Mouse (Mus musculus) left cerebral cortex, postnatal 10 days (tissue): Measurements from ENCODE around the gene Adat3. TPM values are rescaled to one million over a fixed set of nuclear protein-coding genes. Genes with fewer than 3 reads are reported as not detected.
A peak's percentile ranks its signal among the peaks of the same experiment; 100 is the strongest.
"Not testable (repeated sequence)": the region's sequence is repeated elsewhere in the genome, so short reads cannot be mapped to it uniquely, and the experiment has no call there.

Experiments
- DNase-seq, 2 experiments: peaks; one replicate each; pipeline ENCODE4 v3.0.0; 2021 to 2022; ENCODE audit warnings: low spot score in 2 of 2, mixed read lengths in 1 of 2; ENCODE audit errors: extremely low spot score in 1 of 2
- intact Hi-C: fragments of 180-260 bp; cut with DNase I; formaldehyde crosslinking; loops from one replicate; pipeline ENCODE4 v1.15.1; 2025
- microRNA-seq: library from miRNA; unstranded; fragments of <30 nt; microRNA quantifications from one replicate; pipeline ENCODE4 v1.2.0, GENCODE M21; 2022
- total RNA-seq, 2 experiments: library from RNA; stranded (reverse); gene quantifications; 2 replicates each; pipeline ENCODE4 v1.2.3; 2021

Adat3 gene
- total RNA-seq, 2 experiments from 2014 or later: 4.3 TPM

DNA sequence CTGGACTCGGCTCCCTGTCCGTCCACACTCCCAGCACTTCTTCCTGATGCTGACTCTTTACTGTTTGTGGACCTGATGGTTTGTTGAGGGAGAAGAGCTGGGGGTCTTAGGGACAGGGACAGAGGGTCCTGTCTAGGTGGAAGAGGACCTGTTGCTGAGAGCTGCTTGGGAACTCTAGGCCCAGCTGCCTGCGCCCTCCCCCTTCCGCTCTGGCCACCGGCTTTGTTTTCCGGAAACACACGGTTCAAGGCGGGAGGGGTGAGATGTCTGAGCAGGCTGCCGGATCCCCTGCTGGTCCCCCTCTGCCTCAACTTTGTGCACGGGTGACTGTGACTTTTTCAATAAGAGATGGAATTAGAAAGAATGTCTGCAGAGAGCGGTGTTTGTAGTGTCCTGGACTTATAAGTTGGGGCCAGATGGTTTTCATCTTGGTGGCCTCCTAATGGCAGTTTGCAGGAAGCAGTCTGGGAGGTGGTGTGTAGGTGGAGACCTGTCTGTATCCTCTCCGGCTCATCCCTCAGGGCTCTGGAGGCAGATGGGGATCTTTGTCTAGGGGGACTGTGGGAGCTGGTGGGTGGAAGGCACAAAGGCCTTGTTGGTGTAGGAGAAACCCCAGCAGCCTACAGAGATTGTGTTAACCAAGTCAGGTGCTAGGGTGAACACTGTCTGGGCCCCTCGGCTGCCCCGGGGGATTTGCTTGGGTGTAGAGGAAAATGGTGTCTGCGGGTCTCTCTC, 20.9 kb downstream of the Adat3 start:
- intact Hi-C loops: no loop called here
- DNase-seq: peak in 1 of 2 experiments; percentile 90

DNA sequence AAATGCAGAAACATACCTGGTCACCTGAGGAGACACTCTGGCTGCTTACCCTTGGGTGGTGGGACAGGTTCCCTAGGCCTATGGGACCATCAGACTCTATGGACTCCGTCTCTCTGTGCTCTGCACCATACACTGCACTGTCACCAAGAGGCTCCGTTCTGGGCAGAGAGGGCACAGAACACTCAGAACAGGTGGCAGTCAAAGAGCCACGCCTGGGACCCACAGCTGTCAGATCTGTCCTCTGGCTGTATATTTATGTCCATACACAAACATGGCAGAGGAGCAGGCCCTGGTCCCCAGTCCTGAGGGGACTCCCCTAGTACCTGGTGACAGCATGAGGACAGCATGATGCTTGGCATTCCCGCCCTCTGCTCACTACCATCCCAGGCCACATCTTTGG, 23.1 kb downstream of the Adat3 start:
- DNase-seq: no peak
- intact Hi-C loops: no loop called here

DNA sequence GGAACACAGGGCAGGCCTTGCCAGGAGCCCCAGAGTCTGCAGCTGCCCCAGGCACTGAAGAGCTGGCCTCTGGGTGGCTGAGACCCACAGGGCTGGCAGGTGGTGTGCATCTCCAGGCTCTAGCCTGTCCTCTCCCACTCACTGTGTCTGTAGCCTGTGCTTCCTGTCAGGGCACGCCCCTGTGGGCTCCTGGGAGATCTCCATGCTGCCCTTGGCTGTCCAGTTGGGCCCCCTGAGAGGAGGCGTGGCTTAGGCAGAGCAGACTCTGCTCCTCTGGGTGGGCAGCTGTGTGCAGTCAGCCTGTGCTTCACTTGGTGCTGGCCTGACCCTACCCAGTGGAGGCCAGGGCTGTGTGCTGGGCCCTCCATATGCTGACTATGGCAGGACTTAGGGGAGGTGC, 25.0 kb downstream of the Adat3 start:
- intact Hi-C loops: no loop called here
- DNase-seq: peak in 1 of 2 experiments; percentile 74

DNA sequence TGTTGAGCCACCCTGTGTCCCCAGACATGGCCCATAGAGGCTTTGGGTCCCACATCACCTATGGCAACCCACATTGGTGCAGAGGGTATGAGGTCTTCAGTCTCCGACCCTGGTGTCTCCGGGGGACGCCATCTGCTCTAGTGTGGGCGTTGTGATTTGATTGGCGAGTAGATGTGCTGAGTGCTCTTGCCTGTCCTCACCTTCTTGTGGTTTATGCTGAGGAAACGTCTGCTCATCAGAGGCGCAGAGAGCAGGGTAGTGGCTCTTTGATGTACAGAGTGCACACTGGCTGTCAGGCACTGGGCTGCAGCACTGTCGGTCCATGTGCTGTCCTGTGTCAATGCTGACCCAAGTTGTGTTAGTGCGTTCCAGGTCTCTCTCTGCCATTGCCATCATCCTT, 26.2 kb downstream of the Adat3 start:
- DNase-seq: no peak
- intact Hi-C loops: no loop called here

DNA sequence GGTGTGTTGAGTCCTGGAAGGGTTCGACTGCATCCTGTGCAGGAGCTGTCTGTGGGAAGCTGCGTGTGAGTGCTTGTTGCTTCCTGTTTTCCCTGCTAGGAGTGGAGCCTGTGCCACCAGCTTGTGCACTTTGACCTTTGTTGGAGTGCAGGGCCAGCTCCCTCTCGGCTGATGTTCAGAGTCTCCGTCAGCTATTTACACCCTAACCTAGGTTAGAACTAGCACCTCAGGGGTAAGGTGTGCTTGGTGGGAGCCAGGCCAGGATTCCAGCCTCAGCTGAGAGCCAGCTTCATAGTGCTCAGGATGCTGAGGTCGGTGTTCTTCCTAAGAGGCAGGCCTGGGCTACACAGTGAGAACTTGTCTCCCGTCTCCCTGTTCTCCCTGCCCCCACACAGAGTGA, 32.7 kb downstream of the Adat3 start:
- DNase-seq: no peak
- intact Hi-C loops: no loop called here

DNA sequence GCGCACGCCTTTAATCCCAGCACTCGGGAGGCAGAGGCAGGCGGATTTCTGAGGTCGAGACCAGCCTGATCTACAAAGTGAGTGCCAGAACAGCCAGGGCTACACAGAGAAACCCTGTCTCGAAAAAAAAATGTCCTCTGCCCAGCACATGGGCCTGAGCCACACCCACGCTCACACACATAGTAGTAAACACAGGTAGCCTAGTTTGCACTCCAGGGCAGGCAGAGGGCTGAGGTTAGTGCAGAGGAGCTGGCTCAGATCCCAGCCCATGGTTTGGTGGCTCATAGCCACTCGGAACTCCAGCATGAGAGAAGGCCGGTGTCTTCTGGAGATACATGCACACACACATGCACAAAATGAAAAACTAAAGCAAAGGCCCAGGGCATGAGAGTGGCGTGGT, 44.3 kb downstream of the Adat3 start:
- intact Hi-C loops: no loop called here
- peak in 1 of 2 experiments; percentile 23 for DNase-seq

DNA sequence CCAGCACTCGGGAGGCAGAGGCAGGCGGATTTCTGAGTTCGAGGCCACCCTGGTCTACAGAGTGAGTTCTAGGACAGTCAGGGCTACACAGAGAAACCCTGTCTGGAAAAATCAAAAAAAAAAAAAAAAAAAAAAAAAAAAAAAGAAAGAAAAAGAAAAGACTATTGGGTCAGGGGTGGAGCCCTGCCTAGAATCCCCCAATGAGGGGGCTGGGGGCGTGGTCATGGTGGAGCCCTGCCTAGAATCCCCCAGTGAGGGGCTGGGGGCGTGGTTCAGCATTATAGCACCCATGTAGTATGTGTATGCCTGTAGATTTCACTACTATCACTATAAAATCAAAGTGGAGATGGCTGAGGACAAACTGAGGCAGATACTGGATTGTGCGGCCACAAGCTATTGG, 47.2 kb downstream of the Adat3 start:
- DNase-seq, intact Hi-C loops: not testable (repeated sequence)

DNA sequence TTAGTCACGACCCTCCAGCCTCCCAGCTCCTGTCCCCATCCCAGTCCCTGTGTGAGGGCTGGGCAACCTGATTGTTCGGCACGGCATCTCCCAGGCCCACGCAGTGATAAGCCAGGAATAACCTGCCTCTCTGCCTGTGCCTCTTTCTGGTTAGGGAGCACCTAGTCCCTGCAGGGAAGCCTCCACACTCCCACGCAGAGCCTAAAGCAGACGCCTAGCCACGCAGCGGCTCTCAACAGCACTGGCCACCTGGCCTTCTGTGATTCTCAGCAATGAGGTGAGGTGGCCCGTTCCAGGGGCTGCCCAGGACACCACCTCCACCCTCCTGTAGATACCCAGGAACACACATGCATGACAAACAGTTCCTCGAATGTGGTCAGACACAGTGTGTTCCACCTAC, 47.7 kb downstream of the Adat3 start:
- intact Hi-C loops: no loop called here
- DNase-seq: no peak

DNA sequence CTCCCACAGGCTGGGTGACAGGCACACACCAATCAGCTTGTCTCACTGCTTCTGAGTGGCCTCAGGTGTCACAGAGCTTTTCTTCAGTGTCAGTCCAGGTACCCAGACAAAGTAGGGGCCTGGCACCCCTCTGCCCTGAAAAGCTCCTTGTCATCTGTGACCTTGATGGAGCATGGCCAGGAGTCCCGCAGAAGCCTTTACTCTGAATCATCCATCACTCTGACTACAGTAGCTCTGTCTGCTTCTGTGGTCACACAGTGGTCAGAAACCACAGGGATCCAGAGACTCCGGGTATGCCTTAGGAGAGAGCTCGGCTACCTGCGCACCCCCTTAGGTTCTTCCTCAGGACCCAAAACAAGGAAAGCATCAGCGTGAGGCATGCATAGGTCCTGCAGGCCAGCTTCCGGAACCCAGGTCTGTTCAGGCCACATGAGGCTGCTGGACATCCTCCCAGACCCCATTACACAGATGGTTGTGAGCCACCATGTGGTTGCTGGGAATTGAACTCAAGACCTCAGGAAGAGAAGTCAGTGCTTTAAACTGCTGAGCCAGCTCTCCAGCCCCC, 50.6 kb downstream of the Adat3 start:
- no peak for DNase-seq
- intact Hi-C loops: no loop called here

DNA sequence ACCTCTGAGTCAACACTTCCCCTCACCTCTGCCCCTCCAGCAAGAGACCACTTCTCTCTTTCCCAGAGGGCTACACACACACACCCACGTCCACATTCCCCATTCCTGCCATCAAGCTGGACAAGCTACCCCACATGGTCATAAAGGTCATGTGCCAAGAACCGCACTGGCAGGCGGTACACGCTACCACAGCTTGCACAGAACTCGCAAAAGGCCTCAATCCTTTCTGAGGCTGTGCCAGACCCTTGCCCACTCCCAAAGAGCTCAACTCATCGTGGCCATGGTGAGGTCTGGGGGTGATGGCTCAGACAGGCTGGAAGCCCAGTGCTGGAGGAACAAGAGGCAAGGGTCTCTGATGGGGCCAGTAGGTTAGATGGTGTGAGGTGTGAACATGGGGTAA, 52.2 kb downstream of the Adat3 start:
- no peak for DNase-seq
- intact Hi-C loops: no loop called here

DNA sequence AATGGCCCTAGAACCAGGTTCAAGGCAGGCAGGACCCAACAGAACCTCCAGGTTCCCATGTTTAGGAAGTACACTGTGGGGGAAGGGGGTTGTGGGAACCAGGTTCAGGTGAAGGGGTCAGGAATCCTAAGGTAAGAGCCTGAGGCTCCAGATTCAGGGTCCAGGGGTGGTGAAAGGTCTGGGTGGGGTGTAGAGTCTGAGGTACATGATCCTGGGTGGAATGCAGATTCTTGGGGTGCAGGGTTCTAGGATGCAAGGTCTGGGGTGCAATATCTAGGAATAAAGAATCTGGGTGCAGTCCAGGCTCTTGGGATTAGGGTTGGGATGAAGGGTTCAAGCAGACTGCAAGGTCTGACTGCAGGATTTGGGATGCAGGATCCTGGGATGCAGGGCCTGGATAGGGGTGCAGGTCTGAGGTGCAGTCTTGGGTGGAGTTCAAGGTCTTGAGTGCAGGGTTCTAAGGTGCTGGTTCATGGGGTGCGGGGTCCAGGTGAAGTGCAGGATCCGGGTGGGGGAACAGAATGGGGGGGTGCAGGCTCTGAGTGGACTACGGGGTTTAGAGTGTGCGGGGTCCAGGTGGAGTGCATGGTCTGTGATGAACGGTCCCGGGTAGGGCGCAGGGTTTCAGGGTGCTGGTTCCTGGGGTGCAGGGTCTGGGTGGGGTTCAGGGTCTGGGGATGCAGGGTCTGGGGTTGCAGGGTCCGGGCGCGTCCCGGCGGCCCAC, 52.9 kb downstream of the Adat3 start:
- intact Hi-C loops: no loop called here

DNA sequence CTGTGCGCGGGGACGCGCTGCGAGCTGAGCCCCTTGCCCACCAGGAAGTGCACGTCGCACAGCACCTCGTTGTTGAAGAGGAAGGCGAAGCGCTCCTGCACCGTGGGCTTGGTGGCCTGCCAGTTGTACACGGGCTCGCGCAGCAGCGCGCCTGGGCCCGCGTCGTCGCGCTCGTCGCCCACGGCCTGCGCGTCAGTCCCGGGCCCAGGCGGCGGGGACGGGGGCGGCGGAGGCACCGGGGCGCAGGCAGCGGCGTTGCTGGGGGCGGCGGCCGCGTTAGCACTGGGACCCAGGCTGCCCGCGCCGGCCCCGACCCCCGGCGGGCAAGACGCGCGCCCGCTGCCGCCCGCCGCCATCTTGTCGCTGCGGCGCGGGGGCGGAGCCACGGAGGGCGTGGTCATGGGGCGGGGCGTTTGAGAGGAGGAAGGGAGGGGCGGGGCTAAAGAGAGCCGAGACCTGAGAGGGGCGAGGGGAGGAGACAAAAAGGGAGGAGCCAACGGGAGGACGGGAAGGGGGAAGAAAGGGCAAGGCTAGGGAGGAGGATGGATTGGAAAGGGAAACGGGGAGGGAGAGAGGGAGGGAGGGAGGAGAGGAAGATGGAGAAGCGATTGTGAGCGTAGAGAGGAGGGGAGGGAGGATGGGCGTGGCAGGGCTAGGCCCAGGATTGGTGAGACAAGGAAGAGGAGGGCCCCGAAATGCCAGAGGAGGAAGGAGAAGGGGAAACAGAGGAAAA, 53.6 kb downstream of the Adat3 start:
- intact Hi-C loops: no loop called here
- DNase-seq: peak; percentile 94 to 98

More for the DNA sequence above, 52.9 kb downstream of the Adat3 start:
- no peak for DNase-seq

DNA sequence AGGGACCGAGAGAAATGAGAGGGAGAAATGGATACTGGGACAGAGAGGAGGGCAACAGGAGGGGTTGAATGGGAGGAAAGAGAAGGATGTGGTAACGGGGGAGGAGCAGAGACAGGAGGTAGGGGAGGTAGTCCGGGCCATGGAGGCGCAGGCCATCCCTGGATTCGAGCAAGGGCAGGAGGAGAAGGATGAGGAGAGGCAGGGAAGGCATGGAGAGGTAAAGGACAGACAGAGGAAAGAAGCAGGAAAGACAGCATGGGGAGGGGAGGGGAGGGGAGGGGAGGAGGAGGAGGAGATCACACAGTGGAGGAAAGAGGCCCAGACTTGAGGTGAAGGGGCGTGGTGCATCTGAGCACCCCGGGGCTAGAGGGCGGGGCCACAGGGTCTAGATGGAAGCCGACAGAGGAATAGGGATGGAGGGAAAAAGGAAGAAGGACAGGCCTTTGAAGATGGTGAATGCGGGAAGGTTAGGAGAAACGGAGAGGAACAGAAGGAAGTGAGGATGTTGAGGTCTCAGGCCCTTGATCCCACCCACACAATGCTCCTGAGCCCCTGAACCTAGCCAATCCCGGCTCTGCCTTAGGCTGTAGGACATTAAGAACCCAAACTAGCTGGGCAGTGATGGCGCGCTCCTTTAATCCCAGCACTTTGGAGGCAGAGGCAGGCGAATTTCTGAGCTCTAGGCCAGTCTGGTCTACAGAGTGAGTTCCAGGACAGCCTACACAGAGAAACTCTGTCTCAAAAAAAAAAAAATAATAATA, 54.4 kb downstream of the Adat3 start, which contains the start of gene Btbd2:
TSS of gene Btbd2 (minus strand) at position 209 of the 761 bp plus-strand sequence.
- intact Hi-C loops: no loop called here
- DNase-seq: peak in 1 of 2 experiments; percentile 54

Small RNAs within 50 kb of the gene (microRNA-seq; reads per million reads assigned to microRNA genes)
- gene Mir6912: 4.3 reads per million, percentile 15 among the genes with 10 or more reads in this experiment

Other genes starting within 250 kb of the Adat3 start
- 1 to 10 TPM; 3.1 to 5.1 TPM for gene Plk5, start 246.4 kb upstream of the Adat3 start, total RNA-seq
- 10 to 100 TPM; 31.1 to 35.4 TPM for gene Mex3d, start 215.2 kb upstream of the Adat3 start, total RNA-seq
- 100 to 1,000 TPM; 121 to 124 TPM for gene Mbd3, start 203.3 kb upstream of the Adat3 start, total RNA-seq
- 100 to 1,000 TPM; 508 to 513 TPM for gene Uqcr11, start 196.1 kb upstream of the Adat3 start, total RNA-seq
- gene Tcf3, start 169.2 kb upstream of the Adat3 start, total RNA-seq: 10 to 100 TPM; 29.6 to 31.1 TPM
- not detected for gene Onecut3, start 108.0 kb upstream of the Adat3 start, total RNA-seq
- gene Atp8b3, start 63.8 kb upstream of the Adat3 start, total RNA-seq: under 1 TPM; 0.14 to 0.49 TPM
- gene Rexo1, start 41.3 kb upstream of the Adat3 start, total RNA-seq: 10 to 100 TPM; 49.5 to 49.6 TPM
- gene Klf16, start 25.6 kb upstream of the Adat3 start, total RNA-seq: 10 to 100 TPM; 40.1 to 46.3 TPM
- 100 to 1,000 TPM; 191 to 194 TPM for gene Abhd17a, start 12.5 kb upstream of the Adat3 start, total RNA-seq
- 10 to 100 TPM; 37.5 to 37.9 TPM for gene Scamp4, start within 50 bp of the Adat3 start, total RNA-seq
- gene Gm49322, start 3.1 kb downstream of the Adat3 start, total RNA-seq: 1 to 10 TPM; 2.0 to 3.0 TPM
- gene Csnk1g2, start 20.0 kb downstream of the Adat3 start, total RNA-seq: 100 to 1,000 TPM; 156 to 167 TPM
- gene Btbd2, start 54.2 kb downstream of the Adat3 start, total RNA-seq: 10 to 100 TPM; 89.6 to 91.0 TPM
- 10 to 100 TPM; 46.1 to 47.1 TPM for gene Mknk2, start 75.2 kb downstream of the Adat3 start, total RNA-seq
- gene Mob3a, start 99.1 kb downstream of the Adat3 start, total RNA-seq: 10 to 100 TPM; 21.8 to 24.7 TPM
- gene Izumo4, start 99.3 kb downstream of the Adat3 start, total RNA-seq: 10 to 100 TPM; 56.3 to 63.5 TPM
- gene Ap3d1, start 139.4 kb downstream of the Adat3 start, total RNA-seq: 100 to 1,000 TPM; 146 to 151 TPM
- 10 to 100 TPM; 59.1 to 60.1 TPM for gene Dot1l, start 152.3 kb downstream of the Adat3 start, total RNA-seq
- gene Sf3a2, start 195.3 kb downstream of the Adat3 start, total RNA-seq: 10 to 100 TPM; 39.7 to 43.1 TPM
- 10 to 100 TPM; 57.0 to 62.1 TPM for gene Plekhj1, start 195.7 kb downstream of the Adat3 start, total RNA-seq
- gene Amh, start 202.4 kb downstream of the Adat3 start, total RNA-seq: 1 to 10 TPM; 1.7 to 2.0 TPM
- 1 to 10 TPM; 1.6 to 2.0 TPM for gene Jsrp1, start 210.6 kb downstream of the Adat3 start, total RNA-seq
- gene Oaz1, start 223.8 kb downstream of the Adat3 start, total RNA-seq: 100 to 1,000 TPM; 414 to 433 TPM
- gene Lingo3, start 241.2 kb downstream of the Adat3 start, total RNA-seq: 10 to 100 TPM; 25.4 to 30.9 TPM